ENCODE assay signal across 7 mouse cellular contexts in genomic region chr2:128698693-128699181, GRCm38 (mm10). TPM values are rescaled to one million over a fixed set of nuclear protein-coding genes. Genes with fewer than 3 reads are reported as not detected.
A peak's percentile ranks its signal among the peaks of the same experiment; 100 is the strongest.
DNase-seq lines count a peak whose midpoint lies in the region; ATAC-seq lines count a peak whose summit lies in the region.

Gene Mertk, plus strand, starts transcription at chr2:128698956.

- 0 out of 2 replicates have a peak, but pooled peaks cover 9% of the 10 kb centered on the region for H3K4me1 ChIP-seq in intestine, embryonic 15.5 days (replicated peaks)

- H3K9ac ChIP-seq in intestine, embryonic 15.5 days = peak within 1 kb of the TSS; percentile 69

- intact Hi-C loops in gastrocnemius, postnatal 36 days (cut with DNase I) = loop anchor here (1.0 kb wide), 1 partner anchor 119 kb away; no protein-coding TSS in a partner anchor

- H3K4me2 ChIP-seq in intestine, embryonic 15.5 days (replicated peaks) = peak within 1 kb of the TSS; percentile 78

- ATAC-seq in intestine, embryonic 15.5 days = peak; percentile 97

- H3K79me2 ChIP-seq in macrophage (ENCODE audit: inconsistent target) = peaks cover 50% of the 10 kb centered on the region

- H3K27me3 ChIP-seq in intestine, embryonic 15.5 days (replicated peaks) = no peaks in the 10 kb centered on the region

- WGBS in intestine, embryonic 15.5 days = under 1% methylated on average over 30 of the region's 30 CpGs
- 1% methylated on average over 30 of the region's 30 CpGs for WGBS in macrophage (ENCODE audit: missing documents)

- peak within 1 kb of the TSS; percentile 66 for H3K4me3 ChIP-seq in intestine, embryonic 15.5 days (replicated peaks)
- peak within 1 kb of the TSS; percentile 98 for H3K4me3 ChIP-seq in macrophage (ENCODE audit: inconsistent target)

- peak within 1 kb of the TSS; percentile 89 for H3K27ac ChIP-seq in intestine, embryonic 15.5 days
- peak within 1 kb of the TSS; percentile 87 for H3K27ac ChIP-seq in macrophage

- H3K9me3 ChIP-seq in intestine, embryonic 15.5 days = no peaks in the 10 kb centered on the region

- peak; percentile 87 to 92 for DNase-seq in adrenal gland, postnatal 36 days
- peak; percentile 94 for DNase-seq in embryo, embryonic 11 days
- peak; percentile 82 to 86 for DNase-seq in gastrocnemius, postnatal 36 days
- DNase-seq in left cerebral cortex, adult 9 months (ENCODE audit: low spot score in 2 of 2) = peak; percentile 35 to 73
- peak; percentile 70 for DNase-seq in right cerebral cortex, postnatal 25 days

- H3K36me3 ChIP-seq in intestine, embryonic 15.5 days = no peaks in the 10 kb centered on the region
- H3K36me3 ChIP-seq in macrophage (ENCODE audit: inconsistent target) = peaks cover 16% of the 10 kb centered on the region; the same call in 1 of the 2 replicates

RNA-seq across cellular contexts. Expression of gene Mertk, which starts in this region (rescaled TPM):
- total RNA-seq in adrenal gland, postnatal 36 days (2021) = 10 to 100 TPM in 1 of 2 experiments, 1 to 10 TPM in 1; 9.1 to 15.4 TPM
- total RNA-seq in gastrocnemius, postnatal 36 days (2021) = 1 to 10 TPM; 1.7 to 2.0 TPM
- polyA plus RNA-seq in intestine, embryonic 15.5 days (2015; fragmentation: Nextera tagmentation; extraction: Ambion mirVana) = 9.4 and 10.1 TPM in 2 replicates
- 100 to 1,000 TPM; 216 to 688 (median 445) TPM for total RNA-seq in macrophage (2018; cell fraction: chromatin; rRNA removed)
- total RNA-seq in macrophage (2018; cell fraction: cytosol; rRNA removed) = 100 to 1,000 TPM in 20 of 26 experiments, 10 to 100 TPM in 6; 59.3 to 173 (median 123) TPM
- total RNA-seq in macrophage (2018; cell fraction: nucleus; rRNA removed) = 100 to 1,000 TPM; 191 to 540 (median 334) TPM
- 63.8 to 164 TPM (median 95.9 TPM) in 3 replicates for polyA plus RNA-seq in macrophage (2018)

Comparison
In these comparisons a context has a peak if more than half of its experiments do, and no peak if none do; other contexts are left out.
1. Peak in every context shown above with its lines: DNase-seq, ATAC-seq, H3K4me3 ChIP-seq and H3K27ac ChIP-seq.